Mouse (Mus musculus) limb, embryonic 15.5 days (tissue): ENCODE measurements around the gene Tmem164. TPM values are rescaled to one million over a fixed set of nuclear protein-coding genes. Genes with fewer than 3 reads are reported as not detected.

Source experiments
- ATAC-seq: fragments of 200-750 bp; cut with Nextera tagmentation; 2 replicates; pipeline ENCODE4 v1.8.0; 2017; ENCODE audit warnings: low read depth, moderate TSS enrichment; ENCODE audit not compliant: insufficient number of reproducible peaks, low FRiP score, low TSS enrichment
- H3K27ac ChIP-seq: fragments of 300-500 bp; sonication (generic); 2 replicates; pipeline ENCODE4 v1.5.1; 2015; ENCODE audit warnings: moderate library complexity, mild to moderate bottlenecking, inconsistent platforms
- H3K27me3 ChIP-seq: fragments of 300-500 bp; sonication (generic); 2 replicates; pipeline ENCODE4 v1.6.1; 2015; ENCODE audit warnings: inconsistent platforms
- H3K36me3 ChIP-seq: fragments of 300-500 bp; sonication (generic); 2 replicates; pipeline ENCODE4 v1.6.1; 2015; ENCODE audit warnings: inconsistent platforms
- H3K4me1 ChIP-seq: fragments of 300-500 bp; sonication (generic); 2 replicates; pipeline ENCODE4 v1.6.1; 2015; ENCODE audit warnings: inconsistent platforms
- H3K4me2 ChIP-seq: fragments of 300-500 bp; sonication (generic); 2 replicates; pipeline ENCODE4 v1.6.1; 2015; ENCODE audit warnings: mild to moderate bottlenecking, inconsistent platforms
- H3K4me3 ChIP-seq: fragments of 300-500 bp; sonication (generic); 2 replicates; pipeline ENCODE4 v1.5.1; 2015; ENCODE audit warnings: mild to moderate bottlenecking, inconsistent platforms
- H3K9ac ChIP-seq: fragments of 300-500 bp; sonication (generic); 2 replicates; pipeline ENCODE4 v1.6.1; 2015; ENCODE audit warnings: inconsistent platforms
- H3K9me3 ChIP-seq: fragments of 300-500 bp; sonication (generic); 2 replicates; pipeline ENCODE4 v1.6.1; 2016; ENCODE audit warnings: inconsistent platforms
- WGBS: fragments of 180-500 bp; shearing (Covaris S2); methylation state at CpG from one replicate; pipeline ENCODE4 v1.1.7; 2015; 5-methylcytosine and 5-hydroxymethylcytosine counted together
- polyA plus RNA-seq: library from polyadenylated mRNA; unstranded; fragments of >200 nt; fragmentation: Nextera tagmentation; extraction: Ambion mirVana; gene quantifications from 2 replicates; pipeline ENCODE4 v1.2.1, GENCODE M21; 2015

Tmem164 gene
- polyA plus RNA-seq, 1 experiment from 2014 or later, result 53.5 TPM

GRCm38 (mm10) chrX:142694856-142695255, 13.7 kb downstream of the Tmem164 start:
- H3K4me1 ChIP-seq, result no peaks in the 10 kb centered on the region
- H3K9ac ChIP-seq, result no peak overlapping the region
- H3K36me3 ChIP-seq, result no peaks in the 10 kb centered on the region; the same call in 1 of the 2 replicates
- no peaks in the 10 kb centered on the region for H3K9me3 ChIP-seq
- peaks cover 8% of the 10 kb centered on the region for H3K27me3 ChIP-seq
- no peak overlapping the region for H3K4me3 ChIP-seq
- no peak overlapping the region for H3K27ac ChIP-seq
- 80% methylated on average over 3 of the region's 3 CpGs for WGBS
- ATAC-seq, result no peak
- no peak overlapping the region for H3K4me2 ChIP-seq

- Histone ChIP-seq H3K4me1 (peaks cover 5% of the 10 kb centered on the region), H3K27me3 (peaks cover 9% of the 10 kb centered on the region), H3K27ac (no peak overlapping the region), H3K9me3 (no peaks in the 10 kb centered on the region), H3K9ac (no peak overlapping the region), H3K36me3 (no peaks in the 10 kb centered on the region; the same call in 1 of the 2 replicates), H3K4me2 (no peak overlapping the region), H3K4me3 (no peak overlapping the region)
- 60% methylated on average over 11 of the region's 11 CpGs for WGBS
- no peak for ATAC-seq
Observed at GRCm38 (mm10) chrX:142696789-142697188, 15.6 kb downstream of the Tmem164 start.

- H3K4me3 ChIP-seq, result no peak overlapping the region
- H3K27ac ChIP-seq, result no peak overlapping the region
- no peak overlapping the region for H3K4me2 ChIP-seq
- no peaks in the 10 kb centered on the region for H3K9me3 ChIP-seq
- H3K36me3 ChIP-seq, result no peaks in the 10 kb centered on the region; the same call in 1 of the 2 replicates
- 55% methylated on average over 5 of the region's 5 CpGs for WGBS
- H3K27me3 ChIP-seq, result peaks cover 11% of the 10 kb centered on the region
- no peak overlapping the region for H3K9ac ChIP-seq
- no peak for ATAC-seq
- H3K4me1 ChIP-seq, result peaks cover 9% of the 10 kb centered on the region
Observed at GRCm38 (mm10) chrX:142697545-142698204, 16.5 kb downstream of the Tmem164 start.

- 76% methylated on average over 7 of the region's 7 CpGs for WGBS
- Histone ChIP-seq H3K9me3 (no peaks in the 10 kb centered on the region), H3K27me3 (peaks cover 11% of the 10 kb centered on the region), H3K27ac (no peak overlapping the region), H3K9ac (no peak overlapping the region), H3K36me3 (no peaks in the 10 kb centered on the region; the same call in 1 of the 2 replicates), H3K4me3 (no peak overlapping the region), H3K4me2 (no peak overlapping the region), H3K4me1 (peaks cover 9% of the 10 kb centered on the region)
- no peak for ATAC-seq
Observed at GRCm38 (mm10) chrX:142698212-142698611, 17.0 kb downstream of the Tmem164 start.

GRCm38 (mm10) chrX:142702094-142702493, 20.9 kb downstream of the Tmem164 start:
- 50% methylated on average over 5 of the region's 5 CpGs for WGBS
- H3K4me3 ChIP-seq, result no peak overlapping the region
- peaks cover 12% of the 10 kb centered on the region for H3K4me1 ChIP-seq
- H3K36me3 ChIP-seq, result no peaks in the 10 kb centered on the region
- peaks cover 6% of the 10 kb centered on the region; the same call in 1 of the 2 replicates for H3K27me3 ChIP-seq
- no peak overlapping the region for H3K4me2 ChIP-seq
- no peak overlapping the region for H3K27ac ChIP-seq
- ATAC-seq, result no peak
- H3K9me3 ChIP-seq, result no peaks in the 10 kb centered on the region
- H3K9ac ChIP-seq, result no peak overlapping the region

- Histone ChIP-seq H3K9me3 (no peaks in the 10 kb centered on the region), H3K36me3 (no peaks in the 10 kb centered on the region), H3K4me3 (no peak overlapping the region), H3K4me1 (peaks cover 12% of the 10 kb centered on the region), H3K4me2 (no peak overlapping the region), H3K27ac (no peak overlapping the region), H3K27me3 (peaks cover 4% of the 10 kb centered on the region; the same call in 1 of the 2 replicates), H3K9ac (no peak overlapping the region)
- ATAC-seq, result no peak
- WGBS, result 25% methylated on average over 3 of the region's 3 CpGs
Observed at GRCm38 (mm10) chrX:142702566-142702965, 21.4 kb downstream of the Tmem164 start.

GRCm38 (mm10) chrX:142703953-142704352, 22.7 kb downstream of the Tmem164 start:
- WGBS, result 80% methylated on average over 3 of the region's 3 CpGs
- H3K4me3 ChIP-seq, result no peak overlapping the region
- H3K27ac ChIP-seq, result no peak overlapping the region
- H3K36me3 ChIP-seq, result no peaks in the 10 kb centered on the region
- no peak overlapping the region for H3K9ac ChIP-seq
- no peaks in the 10 kb centered on the region for H3K9me3 ChIP-seq
- H3K4me1 ChIP-seq, result peaks cover 12% of the 10 kb centered on the region
- H3K4me2 ChIP-seq, result no peak overlapping the region
- H3K27me3 ChIP-seq, result peaks cover 3% of the 10 kb centered on the region; the same call in 1 of the 2 replicates
- ATAC-seq, result no peak

- no peaks in the 10 kb centered on the region for H3K27me3 ChIP-seq
- H3K9ac ChIP-seq, result no peak overlapping the region
- H3K4me3 ChIP-seq, result no peak overlapping the region
- H3K27ac ChIP-seq, result no peak overlapping the region
- peaks cover 2% of the 10 kb centered on the region; the same call in 1 of the 2 replicates for H3K4me1 ChIP-seq
- no peaks in the 10 kb centered on the region for H3K36me3 ChIP-seq
- H3K4me2 ChIP-seq, result no peak overlapping the region
- no peaks in the 10 kb centered on the region for H3K9me3 ChIP-seq
- ATAC-seq, result no peak
Observed at GRCm38 (mm10) chrX:142708257-142708656, 27.1 kb downstream of the Tmem164 start.

GRCm38 (mm10) chrX:142716014-142716413, 34.8 kb downstream of the Tmem164 start:
- H3K9ac ChIP-seq, result no peak overlapping the region
- H3K9me3 ChIP-seq, result no peaks in the 10 kb centered on the region
- 68% methylated on average over 3 of the region's 3 CpGs for WGBS
- H3K27ac ChIP-seq, result no peak overlapping the region
- H3K4me2 ChIP-seq, result no peak overlapping the region
- H3K36me3 ChIP-seq, result no peaks in the 10 kb centered on the region
- no peak overlapping the region for H3K4me3 ChIP-seq
- H3K27me3 ChIP-seq, result no peaks in the 10 kb centered on the region
- no peak for ATAC-seq
- H3K4me1 ChIP-seq, result no peaks in the 10 kb centered on the region

GRCm38 (mm10) chrX:142717958-142718478, 36.8 kb downstream of the Tmem164 start:
- no peak overlapping the region for H3K27ac ChIP-seq
- no peaks in the 10 kb centered on the region for H3K27me3 ChIP-seq
- no peak for ATAC-seq
- H3K4me3 ChIP-seq, result no peak overlapping the region
- 82% methylated on average over 9 of the region's 9 CpGs for WGBS
- H3K4me1 ChIP-seq, result no peaks in the 10 kb centered on the region
- no peak overlapping the region for H3K9ac ChIP-seq
- H3K9me3 ChIP-seq, result no peaks in the 10 kb centered on the region
- no peaks in the 10 kb centered on the region for H3K36me3 ChIP-seq
- no peak overlapping the region for H3K4me2 ChIP-seq

- H3K4me1 ChIP-seq, result no peaks in the 10 kb centered on the region
- no peak overlapping the region for H3K9ac ChIP-seq
- no peaks in the 10 kb centered on the region for H3K27me3 ChIP-seq
- H3K9me3 ChIP-seq, result no peaks in the 10 kb centered on the region
- no peak overlapping the region for H3K4me2 ChIP-seq
- WGBS, result 77% methylated on average over 4 of the region's 4 CpGs
- H3K27ac ChIP-seq, result no peak overlapping the region
- H3K4me3 ChIP-seq, result no peak overlapping the region
- no peaks in the 10 kb centered on the region for H3K36me3 ChIP-seq
- ATAC-seq, result no peak
Observed at GRCm38 (mm10) chrX:142718759-142719158, 37.6 kb downstream of the Tmem164 start.

- no peak overlapping the region for H3K4me3 ChIP-seq
- no peaks in the 10 kb centered on the region for H3K4me1 ChIP-seq
- H3K9ac ChIP-seq, result no peak overlapping the region
- no peak for ATAC-seq
- H3K36me3 ChIP-seq, result no peaks in the 10 kb centered on the region
- 89% methylated on average over 3 of the region's 3 CpGs for WGBS
- H3K4me2 ChIP-seq, result no peak overlapping the region
- no peaks in the 10 kb centered on the region; the same call in 1 of the 2 replicates for H3K27me3 ChIP-seq
- no peak overlapping the region for H3K27ac ChIP-seq
- no peaks in the 10 kb centered on the region for H3K9me3 ChIP-seq
Observed at GRCm38 (mm10) chrX:142721897-142722296, 40.7 kb downstream of the Tmem164 start.
